Mouse (Mus musculus): ENCODE data around the gene Gabrb3.
"Not testable (repeated sequence)": the region's sequence is repeated elsewhere in the genome, so short reads cannot be mapped to it uniquely, and the experiment has no call there.

Gabrb3 gene

GRCm38 (mm10) chr7:57706976-57707740 is 287.7 kb downstream of the Gabrb3 start:
- DNase-seq (ENCODE audit: low spot score): no peak

GRCm38 (mm10) chr7:57711709-57712108 is 292.2 kb downstream of the Gabrb3 start:
- no peak for DNase-seq (ENCODE audit: low spot score)

DNA sequence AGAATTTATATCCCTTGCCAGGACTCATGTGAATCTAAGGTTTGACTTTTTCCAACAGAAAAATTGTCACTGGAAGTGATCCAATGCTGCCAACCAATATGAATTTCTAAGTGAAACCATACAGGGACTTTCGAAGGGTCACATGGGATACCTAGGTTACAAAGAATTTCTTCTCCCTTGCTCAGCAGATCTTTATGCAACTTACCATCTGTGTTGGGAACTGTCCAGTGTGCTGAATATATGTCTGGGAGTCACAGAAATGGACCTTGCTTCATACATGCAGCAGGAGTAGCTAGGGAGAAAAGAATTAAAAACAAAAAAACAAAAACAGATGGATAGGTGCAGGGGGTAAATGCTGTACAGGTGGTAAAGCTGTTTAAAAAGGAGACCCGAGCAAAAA is 327.3 kb downstream of the Gabrb3 start:
- DNase-seq (ENCODE audit: low spot score): no peak

DNA sequence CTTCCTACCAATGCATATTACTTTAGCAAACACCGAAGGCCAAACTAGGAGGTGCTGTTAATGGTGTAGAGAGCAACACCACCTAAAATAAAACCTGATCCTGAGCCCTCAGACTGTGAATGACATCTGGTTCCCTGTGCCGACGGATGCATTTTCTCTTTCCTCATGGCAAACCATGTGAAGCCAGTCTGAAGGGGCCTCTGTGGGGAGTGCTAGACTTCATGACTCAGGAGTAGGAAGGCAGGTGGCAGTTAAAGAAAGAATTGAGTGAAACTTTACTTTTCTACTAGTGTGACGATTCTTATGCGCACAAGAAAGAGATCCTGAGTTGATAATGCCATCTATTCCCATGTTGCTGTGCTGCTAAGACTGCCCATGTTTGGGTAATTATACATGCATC is 341.0 kb downstream of the Gabrb3 start:
- DNase-seq (ENCODE audit: low spot score): no peak

DNA sequence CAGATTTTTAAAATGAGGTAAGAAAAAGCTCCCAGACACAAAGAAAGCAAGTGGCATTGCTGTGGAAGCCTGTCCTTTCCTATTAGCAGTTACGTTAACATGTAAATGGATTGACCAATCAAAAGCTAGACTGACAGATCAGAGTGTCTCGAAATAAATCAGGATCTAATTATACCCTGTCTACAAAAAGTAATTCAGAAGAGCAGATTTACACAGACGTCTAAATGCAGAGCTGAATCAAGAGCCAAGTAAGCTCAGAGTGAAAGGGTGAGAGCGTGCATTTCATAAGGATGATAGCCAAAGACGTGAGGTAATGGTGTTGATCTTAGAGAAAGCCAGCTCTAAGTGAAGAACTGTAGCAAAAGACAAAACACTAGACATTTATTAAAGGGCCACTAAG is 359.3 kb downstream of the Gabrb3 start:
- no peak for DNase-seq (ENCODE audit: low spot score)

DNA sequence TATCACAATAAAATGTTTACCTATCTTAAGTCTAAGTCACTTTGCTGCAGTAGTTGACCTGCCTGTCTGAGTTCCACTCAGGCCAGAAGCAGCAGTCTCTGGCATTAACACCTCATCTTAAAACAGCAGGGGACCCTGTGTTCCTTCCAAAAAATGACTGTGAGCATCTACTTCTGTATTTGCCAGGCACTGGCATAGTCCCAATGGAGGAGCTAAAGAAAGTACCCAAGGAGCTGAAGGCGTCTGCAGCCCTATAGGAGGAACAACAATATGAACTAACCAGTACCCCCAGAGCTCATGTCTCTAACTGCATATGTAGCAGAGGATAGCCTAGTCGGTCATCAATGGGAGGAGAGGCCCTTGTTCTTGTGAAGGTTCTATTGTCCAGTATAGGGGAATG is 366.6 kb downstream of the Gabrb3 start:
- not testable (repeated sequence) for DNase-seq (ENCODE audit: low spot score)

DNA sequence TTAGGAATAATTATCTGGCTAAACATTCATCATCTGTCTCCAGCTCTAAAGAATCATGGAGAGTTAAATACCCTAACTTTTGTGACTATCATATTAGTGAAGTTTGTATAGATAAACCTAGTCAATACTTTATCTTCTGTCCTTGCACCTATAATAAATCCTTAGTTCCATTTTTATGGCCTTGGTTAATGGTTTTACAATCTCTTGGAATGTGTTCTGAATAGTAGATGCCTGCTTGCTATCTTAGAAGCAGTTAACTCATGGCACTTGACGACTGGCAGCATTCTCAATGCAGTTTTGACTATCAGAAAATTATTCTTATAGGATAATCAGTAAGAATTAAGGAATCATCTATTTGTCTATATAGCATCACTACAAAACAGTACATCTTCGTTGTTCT is 368.0 kb downstream of the Gabrb3 start:
- DNase-seq (ENCODE audit: low spot score): no peak

GRCm38 (mm10) chr7:57803266-57803665 is 383.8 kb downstream of the Gabrb3 start:
- DNase-seq (ENCODE audit: low spot score): no peak

GRCm38 (mm10) chr7:57813716-57814115 is 394.2 kb downstream of the Gabrb3 start:
- DNase-seq (ENCODE audit: low spot score): no peak

DNA sequence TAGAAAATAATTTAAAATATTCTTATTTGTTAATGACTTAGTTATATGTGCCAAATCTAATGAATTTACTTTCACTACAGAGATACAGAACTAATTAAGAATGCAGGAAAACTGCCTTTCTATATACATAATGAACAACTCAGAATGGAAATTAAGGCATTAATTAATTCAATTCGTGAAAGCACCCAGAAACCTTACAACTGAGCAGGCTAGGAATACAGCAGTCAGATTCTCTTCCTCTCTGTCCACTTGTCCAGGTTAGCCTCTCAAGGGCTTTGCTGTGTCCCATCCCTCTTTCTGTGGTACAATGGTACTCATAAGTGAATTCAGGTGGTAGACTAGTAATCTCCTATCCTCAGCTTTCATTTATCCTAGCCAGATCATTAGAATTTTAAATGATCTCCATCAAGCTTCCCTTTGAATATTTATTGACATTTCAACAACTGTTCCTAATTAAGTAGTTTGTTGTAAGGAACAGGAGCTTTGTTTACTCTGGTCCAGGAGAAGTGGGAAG is 422.9 kb downstream of the Gabrb3 start:
- no peak for DNase-seq (ENCODE audit: low spot score)

DNA sequence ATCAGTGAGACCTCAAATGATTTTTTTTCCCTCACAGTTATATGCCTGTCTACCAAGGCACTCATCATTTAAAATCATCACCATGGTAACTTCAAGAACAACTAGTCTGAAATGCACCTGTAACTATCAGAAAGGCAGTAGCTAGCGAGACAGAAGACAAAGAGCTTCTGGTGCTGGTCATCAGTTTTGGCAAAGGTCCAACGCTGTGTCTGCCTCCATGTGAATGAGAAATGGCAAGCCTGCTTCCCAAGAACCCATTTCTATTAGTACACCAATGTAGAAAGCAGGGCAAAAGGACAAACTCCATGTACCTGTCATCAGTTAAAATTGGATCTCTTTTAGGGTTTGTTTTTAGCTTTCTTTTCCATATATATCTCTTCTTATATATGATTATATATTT is 448.5 kb downstream of the Gabrb3 start:
- no peak for DNase-seq (ENCODE audit: low spot score)
